Mouse (Mus musculus) myocyte (in vitro differentiated cells): ENCODE measurements around the gene Tenm4.

Source experiments
- CEBPB ChIP-seq: IDR thresholded peaks from 2 replicates; pipeline ENCODE4 v1.6.1; 2011; ENCODE audit warnings: mild to moderate bottlenecking, moderate library complexity; ENCODE audit not compliant: poor library complexity, insufficient read depth, severe bottlenecking
- E2F4 ChIP-seq: IDR thresholded peaks from one replicate; pipeline ENCODE4 v1.6.1; 2011; ENCODE audit warnings: mild to moderate bottlenecking, control low read depth, moderate library complexity; ENCODE audit not compliant: insufficient read depth
- MAX ChIP-seq: IDR thresholded peaks from one replicate; pipeline ENCODE4 v1.6.1; 2011; ENCODE audit warnings: low read depth, mild to moderate bottlenecking, control low read depth
- MYOD1 ChIP-seq, 3 experiments: IDR thresholded peaks; one replicate each; pipeline ENCODE4 v1.6.1; 2011; ENCODE audit warnings: control low read depth in 2 of 3, low read depth in 2 of 3, mild to moderate bottlenecking in 2 of 3, moderate library complexity in 1 of 3; ENCODE audit not compliant: insufficient read length in 2 of 3, control insufficient read depth in 1 of 3
- MYOG ChIP-seq, 3 experiments: IDR thresholded peaks; one replicate each; pipeline ENCODE4 v1.6.1; 2011; ENCODE audit warnings: control low read depth in 2 of 3, low read depth in 2 of 3, mild to moderate bottlenecking in 2 of 3; ENCODE audit not compliant: insufficient read length in 2 of 3, control insufficient read depth in 1 of 3, insufficient read depth in 1 of 3
- POLR2A ChIP-seq: IDR thresholded peaks from one replicate; pipeline ENCODE4 v1.6.1; 2011; ENCODE audit warnings: low read depth, mild to moderate bottlenecking, control low read depth, moderate library complexity; ENCODE audit not compliant: insufficient read length
- POLR2AphosphoS2 ChIP-seq: IDR thresholded peaks from one replicate; pipeline ENCODE4 v1.6.1; 2011; ENCODE audit warnings: low read depth, control low read depth; ENCODE audit not compliant: insufficient read length
- REST ChIP-seq: IDR thresholded peaks from one replicate; pipeline ENCODE4 v1.6.1; 2011; ENCODE audit warnings: mild to moderate bottlenecking, control low read depth, moderate library complexity; ENCODE audit not compliant: insufficient read depth, insufficient read length
- TCF12 ChIP-seq: IDR thresholded peaks from one replicate; pipeline ENCODE4 v1.6.1; 2011; ENCODE audit warnings: mild to moderate bottlenecking, control low read depth; ENCODE audit not compliant: poor library complexity, insufficient read depth, severe bottlenecking
- TCF3 ChIP-seq: IDR thresholded peaks from one replicate; pipeline ENCODE4 v1.6.1; 2011; ENCODE audit warnings: low read depth, control low read depth; ENCODE audit not compliant: insufficient read length
- USF1 ChIP-seq: IDR thresholded peaks from one replicate; pipeline ENCODE4 v1.6.1; 2011; ENCODE audit warnings: low read depth, mild to moderate bottlenecking, control low read depth, moderate library complexity

DNA sequence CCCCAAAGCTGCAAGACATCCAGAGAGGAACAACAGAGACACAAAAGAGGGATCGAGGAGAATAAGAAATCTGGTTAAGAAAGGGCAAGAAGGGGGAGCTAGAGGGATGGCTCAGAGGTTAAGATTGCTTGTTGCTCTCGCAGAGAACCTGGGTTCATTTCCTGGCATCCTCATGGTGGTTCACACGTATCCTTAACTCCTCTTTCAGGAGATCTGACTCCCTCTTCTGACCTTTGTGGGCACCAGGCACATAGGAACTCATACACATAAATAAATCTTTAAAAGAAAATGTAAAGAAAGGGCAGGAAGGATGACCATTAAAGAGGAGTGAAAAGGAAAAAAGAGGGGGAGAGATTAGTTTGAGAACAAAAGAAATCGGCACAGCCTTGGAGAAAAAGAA lies 18.6 kb upstream of the Tenm4 start:
- no peak for TF ChIP-seq MAX
- no peak for TF ChIP-seq POLR2A
- no peak for TF ChIP-seq POLR2AphosphoS2
- no peak for TF ChIP-seq E2F4
- no peak for TF ChIP-seq REST
- no peak for TF ChIP-seq CEBPB
- no peak for TF ChIP-seq USF1
- no peak for TF ChIP-seq TCF12
- no peak for TF ChIP-seq MYOD1 (IDR thresholded peaks at IDR 0.05; ENCODE audit: control insufficient read depth in 1 of 3, insufficient read length in 2 of 3, low read depth in 2 of 3)
- TF ChIP-seq TCF3, result no peak
- TF ChIP-seq MYOG (IDR thresholded peaks at IDR 0.05; ENCODE audit: control insufficient read depth in 1 of 3, insufficient read depth in 1 of 3, insufficient read length in 2 of 3, low read depth in 2 of 3), result no peak
